ENCODE assay signal across 28 mouse cellular contexts in genomic region chr2:119344537-119345138, GRCm38 (mm10). TPM values are rescaled to one million over a fixed set of nuclear protein-coding genes. Genes with fewer than 3 reads are reported as not detected.
A peak's percentile ranks its signal among the peaks of the same experiment; 100 is the strongest.
DNase-seq lines count a peak whose midpoint lies in the region; ATAC-seq lines count a peak whose summit lies in the region.
"Had no signal": no experiment of that assay in that cellular context is flagged by ENCODE, and none has a peak within 500 bp of the region (broad histone marks: within the 10 kb centered on the region; RNA-seq: fewer than 3 reads in every experiment).

No protein-coding gene starts in this region.

- H3K4me3 ChIP-seq in heart, embryonic 13.5 days = no peak overlapping the region
- no peak overlapping the region for H3K4me3 ChIP-seq in lung, embryonic 15.5 days
- H3K4me3 ChIP-seq in brown adipose tissue, adult 24 weeks (ENCODE audit: insufficient read depth, low read depth, low read length) = no peak overlapping the region
- H3K4me3 ChIP-seq: embryonic facial prominence, embryonic 10.5 days; embryonic facial prominence, embryonic 15.5 days; forebrain, embryonic 12.5 days; layer of hippocampus, adult 2 months; left cerebral cortex, adult 2 months; limb, embryonic 13.5 days; megakaryocyte, embryonic 14.5 days; midbrain, embryonic 12.5 days; neural tube, embryonic 13.5 days had no signal

- H3K9ac ChIP-seq in heart, embryonic 13.5 days = no peak overlapping the region
- no peak overlapping the region for H3K9ac ChIP-seq in lung, embryonic 15.5 days
- H3K9ac ChIP-seq: embryonic facial prominence, embryonic 15.5 days; forebrain, embryonic 12.5 days; forebrain, postnatal 0 days; limb, embryonic 13.5 days; midbrain, embryonic 12.5 days; neural tube, embryonic 13.5 days had no signal

- 0 out of 2 replicates have a peak overlapping the region, but pooled peaks have one; percentile 15 for H3K27ac ChIP-seq in heart, embryonic 13.5 days (replicated peaks)
- 0 out of 2 replicates have a peak overlapping the region, but pooled peaks have one; percentile 5 for H3K27ac ChIP-seq in lung, embryonic 15.5 days
- peak overlapping the region; percentile 71 for H3K27ac ChIP-seq in brown adipose tissue, adult 24 weeks (replicated peaks; ENCODE audit: low read depth, low read length)
- H3K27ac ChIP-seq: embryonic facial prominence, embryonic 10.5 days; embryonic facial prominence, embryonic 15.5 days; forebrain, embryonic 12.5 days; layer of hippocampus, adult 2 months; left cerebral cortex, adult 2 months; limb, embryonic 13.5 days; midbrain, embryonic 12.5 days; neural tube, embryonic 13.5 days had no signal

- ATAC-seq in heart, embryonic 13.5 days (ENCODE audit: extremely low read depth, insufficient number of reproducible peaks, low FRiP score, low TSS enrichment) = no peak
- no peak for ATAC-seq in lung, embryonic 15.5 days (ENCODE audit: borderline replicate concordance, extremely low read depth, low FRiP score, low TSS enrichment)
- peak; percentile 53; the same call in 1 of the 2 replicates for ATAC-seq in neutrophil, adult 5-6 weeks (ENCODE audit: extremely low read depth, insufficient number of reproducible peaks, low FRiP score, poor library complexity, severe bottlenecking)
- ATAC-seq: forebrain, postnatal 0 days; hindbrain, embryonic 16.5 days; Patski had no signal

- H3K27me3 ChIP-seq in heart, embryonic 13.5 days (replicated peaks) = peaks cover 9% of the 10 kb centered on the region
- 0 out of 2 replicates have a peak, but pooled peaks cover 2% of the 10 kb centered on the region for H3K27me3 ChIP-seq in lung, embryonic 15.5 days
- H3K27me3 ChIP-seq: Patski had no signal

- no peaks in the 10 kb centered on the region for H3K36me3 ChIP-seq in heart, embryonic 13.5 days
- no peaks in the 10 kb centered on the region for H3K36me3 ChIP-seq in lung, embryonic 15.5 days
- H3K36me3 ChIP-seq: embryonic facial prominence, embryonic 10.5 days; embryonic facial prominence, embryonic 15.5 days; forebrain, embryonic 12.5 days; limb, embryonic 13.5 days; midbrain, embryonic 12.5 days; neural tube, embryonic 13.5 days had no signal

- DNase-seq in heart, postnatal 36 days = no peak
- DNase-seq in lung, adult 18-20 months = no peak
- DNase-seq in yolk sac, embryonic 10.5 days (ENCODE audit: low spot score) = no peak
- DNase-seq in embryo, embryonic 11 days = no peak
- DNase-seq: adrenal gland, postnatal 25 days; cerebellum, adult 2 months; cerebellum, postnatal 14 days; forebrain, postnatal 0 days; gastrocnemius, postnatal 14 days; heart, adult 18-20 months; lung, postnatal 14 days; thymus, postnatal 4 days had no signal

- 23% methylated on average over 6 of the region's 6 CpGs for WGBS in heart, embryonic 13.5 days
- WGBS in lung, embryonic 15.5 days = 37% methylated on average over 6 of the region's 6 CpGs

- no peak overlapping the region for H3K4me2 ChIP-seq in heart, embryonic 13.5 days
- H3K4me2 ChIP-seq in lung, embryonic 15.5 days = no peak overlapping the region
- H3K4me2 ChIP-seq: embryonic facial prominence, embryonic 15.5 days; forebrain, embryonic 12.5 days; limb, embryonic 13.5 days; liver, embryonic 11.5 days; midbrain, embryonic 12.5 days; neural tube, embryonic 13.5 days had no signal

- H3K9me3 ChIP-seq in heart, embryonic 13.5 days = no peaks in the 10 kb centered on the region
- H3K9me3 ChIP-seq in lung, embryonic 15.5 days = no peaks in the 10 kb centered on the region
- H3K9me3 ChIP-seq: embryonic facial prominence, embryonic 10.5 days; forebrain, embryonic 12.5 days; limb, embryonic 13.5 days; midbrain, embryonic 12.5 days; neural tube, embryonic 13.5 days had no signal

- intact Hi-C loops in heart, postnatal 36 days (cut with DNase I) = loop anchor here (2.0 kb wide), 1 partner anchor 32 kb away; no protein-coding TSS in a partner anchor

- no peaks in the 10 kb centered on the region for H3K4me1 ChIP-seq in heart, embryonic 13.5 days
- H3K4me1 ChIP-seq in lung, embryonic 15.5 days = 0 out of 2 replicates have a peak, but pooled peaks cover 2% of the 10 kb centered on the region
- peaks cover 3% of the 10 kb centered on the region; the same call in 1 of the 2 replicates for H3K4me1 ChIP-seq in brown adipose tissue, adult 24 weeks (ENCODE audit: control insufficient read depth, insufficient read depth, insufficient read length, low read length)
- H3K4me1 ChIP-seq: embryonic facial prominence, embryonic 10.5 days; embryonic facial prominence, embryonic 15.5 days; forebrain, embryonic 12.5 days; limb, embryonic 13.5 days; midbrain, embryonic 12.5 days; neural tube, embryonic 13.5 days had no signal

RNA-seq across cellular contexts. Expression of gene Chac1, which starts 6.4 kb away (rescaled TPM):
- 0.35 and 0.78 TPM in 2 replicates for polyA plus RNA-seq in heart, embryonic 13.5 days (2015; fragmentation: Nextera tagmentation; extraction: Ambion mirVana)
- total RNA-seq in heart, postnatal 36 days (2021) = 10 to 100 TPM; 11.3 to 12.3 TPM
- polyA plus RNA-seq in lung, embryonic 15.5 days (2015; fragmentation: Nextera tagmentation; extraction: Ambion mirVana) = 0.59 and 1.1 TPM in 2 replicates
- polyA plus RNA-seq in brown adipose tissue, adult 24 weeks (2012; ENCODE audit: insufficient read depth, insufficient read length, missing spikeins) = 2.1 and 2.3 TPM in 2 replicates
- 18.5 and 18.9 TPM in 2 replicates for total RNA-seq in neutrophil, adult 5-6 weeks (2017)

RNA-seq across cellular contexts. Expression of gene Dll4, which starts 19.1 kb away (rescaled TPM):
- polyA plus RNA-seq in heart, embryonic 13.5 days (2015; fragmentation: Nextera tagmentation; extraction: Ambion mirVana) = 7.7 and 8.7 TPM in 2 replicates
- 10 to 100 TPM; 16.3 to 22.1 TPM for total RNA-seq in heart, postnatal 36 days (2021)
- polyA plus RNA-seq in lung, embryonic 15.5 days (2015; fragmentation: Nextera tagmentation; extraction: Ambion mirVana) = 13.6 and 14.7 TPM in 2 replicates
- 3.2 and 5.8 TPM in 2 replicates for polyA plus RNA-seq in brown adipose tissue, adult 24 weeks (2012; ENCODE audit: insufficient read depth, insufficient read length, missing spikeins)
- total RNA-seq in neutrophil, adult 5-6 weeks (2017) = not detected in 2 replicates

RNA-seq across cellular contexts. Expression of gene Vps18, which starts 56.1 kb away (rescaled TPM):
- 11.9 and 13.1 TPM in 2 replicates for polyA plus RNA-seq in heart, embryonic 13.5 days (2015; fragmentation: Nextera tagmentation; extraction: Ambion mirVana)
- total RNA-seq in heart, postnatal 36 days (2021) = 10 to 100 TPM; 13.5 to 13.9 TPM
- 18.3 and 19.1 TPM in 2 replicates for polyA plus RNA-seq in lung, embryonic 15.5 days (2015; fragmentation: Nextera tagmentation; extraction: Ambion mirVana)
- 3.6 and 4.8 TPM in 2 replicates for polyA plus RNA-seq in brown adipose tissue, adult 24 weeks (2012; ENCODE audit: insufficient read depth, insufficient read length, missing spikeins)
- 21.4 and 21.6 TPM in 2 replicates for total RNA-seq in neutrophil, adult 5-6 weeks (2017)

Comparison
In these comparisons a context has a peak if more than half of its experiments do, and no peak if none do; other contexts are left out.
1. H3K27ac ChIP-seq: peak in every context shown above with its lines; median percentile 71 in brown adipose tissue, adult 24 weeks; 15 in heart, embryonic 13.5 days; 5 in lung, embryonic 15.5 days.